Mouse (Mus musculus) stomach, embryonic 16.5 days (tissue): ENCODE measurements around the gene Ly86. TPM values are rescaled to one million over a fixed set of nuclear protein-coding genes. Genes with fewer than 3 reads are reported as not detected.

Source experiments
- ATAC-seq: fragments of 200-750 bp; cut with Nextera tagmentation; 2 replicates; pipeline ENCODE4 v1.8.0; 2017; ENCODE audit warnings: moderate number of reproducible peaks, moderate TSS enrichment; ENCODE audit not compliant: insufficient read depth, low FRiP score
- H3K27ac ChIP-seq: fragments of 300-500 bp; sonication (generic); 2 replicates; pipeline ENCODE4 v1.5.1; 2014; ENCODE audit warnings: low read length
- H3K27me3 ChIP-seq: fragments of 300-500 bp; sonication (generic); 2 replicates; pipeline ENCODE4 v1.6.1; 2014; ENCODE audit warnings: low read length, control low read depth, mixed read lengths; ENCODE audit not compliant: control insufficient read depth, insufficient read depth
- H3K36me3 ChIP-seq: fragments of 300-500 bp; sonication (generic); 2 replicates; pipeline ENCODE4 v1.6.1; 2014; ENCODE audit warnings: low read length; ENCODE audit not compliant: control insufficient read depth, insufficient read depth
- H3K4me1 ChIP-seq: fragments of 300-500 bp; sonication (generic); 2 replicates; pipeline ENCODE4 v1.6.1; 2014; ENCODE audit warnings: low read length, control low read depth, mixed read lengths; ENCODE audit not compliant: control insufficient read depth, insufficient read depth
- H3K4me2 ChIP-seq: fragments of 300-500 bp; sonication (generic); 2 replicates; pipeline ENCODE4 v1.6.1; 2014; ENCODE audit warnings: low read depth, low read length, mixed read lengths
- H3K4me3 ChIP-seq: fragments of 300-500 bp; sonication (generic); replicated peaks from 2 replicates; pipeline ENCODE4 v1.5.1; 2014; ENCODE audit warnings: mild to moderate bottlenecking, low read length
- H3K9ac ChIP-seq: fragments of 300-500 bp; sonication (generic); 2 replicates; pipeline ENCODE4 v1.6.1; 2014; ENCODE audit warnings: low read length
- H3K9me3 ChIP-seq: fragments of 300-500 bp; sonication (generic); replicated peaks from 2 replicates; pipeline ENCODE4 v1.6.1; 2016; ENCODE audit warnings: low read length, control low read depth; ENCODE audit not compliant: control insufficient read depth
- WGBS: fragments of 180-500 bp; shearing (Covaris S2); extraction: QIAGEN DNeasy Blood & Tissue Kit; methylation state at CpG from one replicate; pipeline ENCODE4 v1.1.7; 2014; 5-methylcytosine and 5-hydroxymethylcytosine counted together
- polyA plus RNA-seq: library from polyadenylated mRNA; unstranded; fragments of >200 nt; fragmentation: Nextera tagmentation; extraction: Ambion mirVana; gene quantifications from 2 replicates; pipeline ENCODE4 v1.2.1, GENCODE M21; 2015

The Ly86 gene
- polyA plus RNA-seq, 1 experiment from 2014 or later = 10.1 TPM

- ATAC-seq = no peak
- Histone ChIP-seq H3K9ac (no peak overlapping the region), H3K4me1 (no peaks in the 10 kb centered on the region), H3K27ac (no peak overlapping the region), H3K4me2 (no peak overlapping the region), H3K36me3 (no peaks in the 10 kb centered on the region), H3K27me3 (no peaks in the 10 kb centered on the region), H3K4me3 (no peak overlapping the region), H3K9me3 (no peaks in the 10 kb centered on the region)
- WGBS = 50% methylated on average over 1 of the region's 1 CpGs
Observed at GRCm38 (mm10) chr13:37342804-37343203, 2.2 kb upstream of the Ly86 start.

GRCm38 (mm10) chr13:37345823-37346222 lies 815 bp downstream of the Ly86 start:
- Histone ChIP-seq H3K9ac (no peak overlapping the region), H3K27ac (no peak overlapping the region), H3K4me3 (no peak overlapping the region), H3K9me3 (no peaks in the 10 kb centered on the region), H3K36me3 (no peaks in the 10 kb centered on the region), H3K27me3 (no peaks in the 10 kb centered on the region), H3K4me2 (no peak overlapping the region), H3K4me1 (no peaks in the 10 kb centered on the region)
- no peak for ATAC-seq
- 86% methylated on average over 10 of the region's 10 CpGs for WGBS

GRCm38 (mm10) chr13:37347871-37348595 lies 3.0 kb downstream of the Ly86 start:
- no peak overlapping the region for H3K27ac ChIP-seq
- H3K27me3 ChIP-seq = no peaks in the 10 kb centered on the region
- 81% methylated on average over 8 of the region's 8 CpGs for WGBS
- H3K4me3 ChIP-seq = no peak overlapping the region
- no peak overlapping the region for H3K9ac ChIP-seq
- H3K36me3 ChIP-seq = no peaks in the 10 kb centered on the region
- ATAC-seq = no peak
- H3K4me1 ChIP-seq = no peaks in the 10 kb centered on the region
- no peaks in the 10 kb centered on the region for H3K9me3 ChIP-seq
- H3K4me2 ChIP-seq = no peak overlapping the region

- no peaks in the 10 kb centered on the region for H3K9me3 ChIP-seq
- no peaks in the 10 kb centered on the region for H3K36me3 ChIP-seq
- H3K4me1 ChIP-seq = no peaks in the 10 kb centered on the region
- H3K27me3 ChIP-seq = no peaks in the 10 kb centered on the region
- ATAC-seq = no peak
- WGBS = 80% methylated on average over 5 of the region's 5 CpGs
- H3K4me3 ChIP-seq = no peak overlapping the region
- H3K27ac ChIP-seq = no peak overlapping the region
- no peak overlapping the region for H3K4me2 ChIP-seq
- no peak overlapping the region for H3K9ac ChIP-seq
Observed at GRCm38 (mm10) chr13:37349051-37349450, 4.0 kb downstream of the Ly86 start.

- Histone ChIP-seq H3K4me1 (no peaks in the 10 kb centered on the region), H3K9me3 (no peaks in the 10 kb centered on the region), H3K27ac (no peak overlapping the region), H3K9ac (no peak overlapping the region), H3K4me3 (no peak overlapping the region), H3K4me2 (no peak overlapping the region), H3K27me3 (no peaks in the 10 kb centered on the region), H3K36me3 (no peaks in the 10 kb centered on the region)
- WGBS = 51% methylated on average over 2 of the region's 2 CpGs
- ATAC-seq = no peak
Observed at GRCm38 (mm10) chr13:37353016-37353415, 8.0 kb downstream of the Ly86 start.

GRCm38 (mm10) chr13:37353868-37354267 lies 8.9 kb downstream of the Ly86 start:
- H3K36me3 ChIP-seq = no peaks in the 10 kb centered on the region
- no peak overlapping the region for H3K27ac ChIP-seq
- no peaks in the 10 kb centered on the region for H3K4me1 ChIP-seq
- no peaks in the 10 kb centered on the region for H3K9me3 ChIP-seq
- no peak for ATAC-seq
- no peak overlapping the region for H3K4me2 ChIP-seq
- H3K4me3 ChIP-seq = no peak overlapping the region
- H3K27me3 ChIP-seq = no peaks in the 10 kb centered on the region
- H3K9ac ChIP-seq = no peak overlapping the region
- WGBS = 61% methylated on average over 4 of the region's 4 CpGs

GRCm38 (mm10) chr13:37354432-37354831 lies 9.4 kb downstream of the Ly86 start:
- Histone ChIP-seq H3K27me3 (no peaks in the 10 kb centered on the region), H3K4me3 (no peak overlapping the region), H3K4me2 (no peak overlapping the region), H3K27ac (no peak overlapping the region), H3K36me3 (no peaks in the 10 kb centered on the region), H3K9ac (no peak overlapping the region), H3K4me1 (no peaks in the 10 kb centered on the region), H3K9me3 (no peaks in the 10 kb centered on the region)
- WGBS = 79% methylated on average over 4 of the region's 4 CpGs
- ATAC-seq = no peak

GRCm38 (mm10) chr13:37355642-37356331 lies 10.8 kb downstream of the Ly86 start:
- no peak overlapping the region for H3K9ac ChIP-seq
- no peak for ATAC-seq
- no peaks in the 10 kb centered on the region for H3K36me3 ChIP-seq
- no peaks in the 10 kb centered on the region for H3K9me3 ChIP-seq
- no peak overlapping the region for H3K4me2 ChIP-seq
- H3K4me3 ChIP-seq = no peak overlapping the region
- no peaks in the 10 kb centered on the region for H3K27me3 ChIP-seq
- 83% methylated on average over 10 of the region's 10 CpGs for WGBS
- H3K27ac ChIP-seq = no peak overlapping the region
- no peaks in the 10 kb centered on the region for H3K4me1 ChIP-seq

GRCm38 (mm10) chr13:37356549-37356948 lies 11.5 kb downstream of the Ly86 start:
- Histone ChIP-seq H3K27ac (no peak overlapping the region), H3K36me3 (no peaks in the 10 kb centered on the region), H3K9me3 (no peaks in the 10 kb centered on the region), H3K4me3 (no peak overlapping the region), H3K4me2 (no peak overlapping the region), H3K4me1 (no peaks in the 10 kb centered on the region), H3K9ac (no peak overlapping the region), H3K27me3 (no peaks in the 10 kb centered on the region)
- no peak for ATAC-seq
- WGBS = 80% methylated on average over 2 of the region's 2 CpGs
